Comparison of ENCODE assay signal across 15 mouse cellular contexts in genomic region chr19:6504656-6505045, GRCm38 (mm10). TPM values are rescaled to one million over a fixed set of nuclear protein-coding genes. Genes with fewer than 3 reads are reported as not detected.
DNase-seq lines count a peak whose midpoint lies in the region; ATAC-seq and TF ChIP-seq lines count a peak whose summit lies in the region.
"Had no signal": no experiment of that assay in that cellular context is flagged by ENCODE, and none has a peak within 500 bp of the region (broad histone marks: within the 10 kb centered on the region; RNA-seq: fewer than 3 reads in every experiment).

No protein-coding gene starts in this region.

- peaks cover 94% of the 10 kb centered on the region for H3K27me3 ChIP-seq in heart, embryonic 12.5 days (replicated peaks)
- H3K27me3 ChIP-seq in heart, embryonic 11.5 days (ENCODE audit: control insufficient read depth, insufficient read depth, low read length): peaks cover 89% of the 10 kb centered on the region
- H3K27me3 ChIP-seq in forebrain, postnatal 0 days (ENCODE audit: insufficient read depth, low read length): no peaks in the 10 kb centered on the region
- H3K27me3 ChIP-seq in neural tube, embryonic 14.5 days (ENCODE audit: control insufficient read depth, insufficient read depth, low read length): no peaks in the 10 kb centered on the region
- no peaks in the 10 kb centered on the region for H3K27me3 ChIP-seq in kidney, adult 2 months (replicated peaks; ENCODE audit: control insufficient read depth, insufficient read depth, low read length)

- peak overlapping the region; percentile 2; the same call in 1 of the 2 replicates for H3K4me2 ChIP-seq in heart, embryonic 12.5 days
- H3K4me2 ChIP-seq in heart, embryonic 11.5 days: no peak overlapping the region
- H3K4me2 ChIP-seq in forebrain, postnatal 0 days (ENCODE audit: low read depth): peak overlapping the region; percentile 86; the same call in 1 of the 2 replicates
- peak overlapping the region; percentile 77; the same call in 1 of the 2 replicates for H3K4me2 ChIP-seq in neural tube, embryonic 14.5 days (ENCODE audit: low read depth, low read length)
- H3K4me2 ChIP-seq: liver, embryonic 15.5 days had no signal

- H3K9me3 ChIP-seq in heart, embryonic 12.5 days (replicated peaks): no peaks in the 10 kb centered on the region
- H3K9me3 ChIP-seq in heart, embryonic 11.5 days (replicated peaks; ENCODE audit: control insufficient read depth, low read length): no peaks in the 10 kb centered on the region
- no peaks in the 10 kb centered on the region for H3K9me3 ChIP-seq in forebrain, postnatal 0 days (ENCODE audit: low read length)
- H3K9me3 ChIP-seq in neural tube, embryonic 14.5 days (ENCODE audit: control insufficient read depth, low read length): no peaks in the 10 kb centered on the region
- H3K9me3 ChIP-seq: liver, embryonic 15.5 days had no signal

- WGBS in heart, embryonic 12.5 days: 77% methylated on average over 12 of the region's 12 CpGs
- 77% methylated on average over 12 of the region's 12 CpGs for WGBS in heart, embryonic 11.5 days (ENCODE audit: insufficient replicate concordance)
- WGBS in forebrain, postnatal 0 days: 89% methylated on average over 12 of the region's 12 CpGs
- WGBS in neural tube, embryonic 14.5 days: 79% methylated on average over 12 of the region's 12 CpGs
- 76% methylated on average over 12 of the region's 12 CpGs for WGBS in kidney, adult 2 months

- no peak for DNase-seq in left cerebral cortex, adult 2 months (ENCODE audit: extremely low spot score in 1 of 2, low spot score in 2 of 2)
- DNase-seq in left cerebral cortex, postnatal 25 days (ENCODE audit: low spot score in 2 of 2): no peak
- no peak for DNase-seq in forebrain, postnatal 0 days
- no peak for DNase-seq in kidney, adult 2 months
- DNase-seq: gastrocnemius, postnatal 14 days; heart, adult 2 months; heart, postnatal 10 days had no signal

- no peaks in the 10 kb centered on the region for H3K36me3 ChIP-seq in heart, embryonic 12.5 days
- no peaks in the 10 kb centered on the region for H3K36me3 ChIP-seq in heart, embryonic 11.5 days (ENCODE audit: control insufficient read depth, insufficient read depth, low read length)
- peaks cover 42% of the 10 kb centered on the region for H3K36me3 ChIP-seq in forebrain, postnatal 0 days (ENCODE audit: insufficient read depth)
- peaks cover 28% of the 10 kb centered on the region for H3K36me3 ChIP-seq in neural tube, embryonic 14.5 days (ENCODE audit: control insufficient read depth, insufficient read depth, low read length)
- H3K36me3 ChIP-seq in kidney, adult 2 months (ENCODE audit: control insufficient read depth, insufficient read depth, low read length): no peaks in the 10 kb centered on the region
- H3K36me3 ChIP-seq: liver, embryonic 15.5 days had no signal

- H3K4me3 ChIP-seq in heart, embryonic 12.5 days: no peak overlapping the region
- H3K4me3 ChIP-seq in heart, embryonic 11.5 days (ENCODE audit: low read depth, low read length): no peak overlapping the region
- no peak overlapping the region for H3K4me3 ChIP-seq in left cerebral cortex, adult 2 months
- H3K4me3 ChIP-seq in forebrain, postnatal 0 days (ENCODE audit: low read depth, low read length): no peak overlapping the region
- no peak overlapping the region for H3K4me3 ChIP-seq in neural tube, embryonic 14.5 days (ENCODE audit: low read depth, low read length)
- no peak overlapping the region for H3K4me3 ChIP-seq in kidney, adult 2 months (ENCODE audit: insufficient read depth, low read depth, low read length)
- H3K4me3 ChIP-seq: heart, adult 2 months; liver, embryonic 15.5 days had no signal

- TF ChIP-seq CTCF in left cerebral cortex, adult 2 months (IDR thresholded peaks at IDR 0.05): no peak
- TF ChIP-seq CTCF in forebrain, postnatal 0 days (IDR thresholded peaks at IDR 0.05; ENCODE audit: low read depth): no peak
- no peak for TF ChIP-seq CTCF in kidney, adult 2 months (conservative IDR thresholded peaks at IDR 0.05; ENCODE audit: insufficient read depth, insufficient read length, low read depth, low read length)

- no peak for ATAC-seq in heart, embryonic 12.5 days (ENCODE audit: insufficient number of reproducible peaks, low FRiP score)
- ATAC-seq in heart, embryonic 11.5 days (replicated peaks; ENCODE audit: insufficient number of reproducible peaks, low FRiP score, low TSS enrichment): no peak
- no peak for ATAC-seq in forebrain, postnatal 0 days
- no peak for ATAC-seq in neural tube, embryonic 14.5 days (ENCODE audit: low read depth)

- no peak overlapping the region for H3K9ac ChIP-seq in heart, embryonic 12.5 days
- H3K9ac ChIP-seq in heart, embryonic 11.5 days (ENCODE audit: low read depth, low read length): no peak overlapping the region
- H3K9ac ChIP-seq in forebrain, postnatal 0 days: peak overlapping the region; percentile 73; the same call in 1 of the 2 replicates
- H3K9ac ChIP-seq in neural tube, embryonic 14.5 days (replicated peaks; ENCODE audit: low read depth, low read length): no peak overlapping the region
- H3K9ac ChIP-seq: liver, embryonic 15.5 days had no signal

- intact Hi-C loops in left cerebral cortex, adult 2 months (cut with DNase I): loop anchor here (1.0 kb wide), 2 partner anchors 17 to 27 kb away; no protein-coding TSS in a partner anchor
- intact Hi-C loops in left cerebral cortex, postnatal 25 days (cut with DNase I): loop anchor here (5.0 kb wide), 1 partner anchor 428 kb away; the partner anchor contains the start of gene Kcnk4

- H3K4me1 ChIP-seq in heart, embryonic 12.5 days (replicated peaks): peaks cover 19% of the 10 kb centered on the region
- peaks cover 6% of the 10 kb centered on the region; the same call in 1 of the 2 replicates for H3K4me1 ChIP-seq in heart, embryonic 11.5 days (ENCODE audit: control insufficient read depth, insufficient read depth, low read length)
- peaks cover 18% of the 10 kb centered on the region for H3K4me1 ChIP-seq in forebrain, postnatal 0 days (ENCODE audit: insufficient read depth)
- peaks cover 50% of the 10 kb centered on the region for H3K4me1 ChIP-seq in neural tube, embryonic 14.5 days (ENCODE audit: control insufficient read depth, insufficient read depth, low read length)
- H3K4me1 ChIP-seq in kidney, adult 2 months (ENCODE audit: control insufficient read depth, insufficient read depth, low read length): no peaks in the 10 kb centered on the region

- no peak for TF ChIP-seq POLR2A in kidney, adult 2 months (IDR thresholded peaks at IDR 0.05; ENCODE audit: low read depth, low read length)

- no peak overlapping the region for H3K27ac ChIP-seq in heart, embryonic 12.5 days (ENCODE audit: poor library complexity, severe bottlenecking)
- no peak overlapping the region for H3K27ac ChIP-seq in heart, embryonic 11.5 days (ENCODE audit: low read depth, low read length)
- peak overlapping the region; percentile 98 for H3K27ac ChIP-seq in left cerebral cortex, adult 2 months
- peak overlapping the region; percentile 93; the same call in 1 of the 2 replicates for H3K27ac ChIP-seq in forebrain, postnatal 0 days (ENCODE audit: low read depth, low read length)
- H3K27ac ChIP-seq in neural tube, embryonic 14.5 days (ENCODE audit: low read depth, low read length): peak overlapping the region; percentile 72; the same call in 1 of the 2 replicates
- no peak overlapping the region for H3K27ac ChIP-seq in kidney, adult 2 months (ENCODE audit: insufficient read depth, low read depth, low read length)
- H3K27ac ChIP-seq: heart, adult 2 months; kidney, postnatal 0 days; liver, embryonic 15.5 days; stomach, postnatal 0 days had no signal

RNA-seq across cellular contexts. Expression of gene Slc22a12, which starts 38.2 kb away (rescaled TPM):
- polyA plus RNA-seq in heart, embryonic 12.5 days (2016; fragmentation: Nextera tagmentation; extraction: Ambion mirVana): not detected in 2 replicates
- polyA plus RNA-seq in heart, embryonic 11.5 days (2014; fragmentation: Nextera tagmentation; extraction: Ambion mirVana): not detected in 2 replicates
- under 1 TPM in 1 of 2 experiments, not detected in 1; 0.68 TPM for total RNA-seq in left cerebral cortex, adult 2 months (2021)
- total RNA-seq in left cerebral cortex, postnatal 25 days (2021): under 1 TPM; 0.18 to 0.21 TPM
- not detected in 2 replicates for total RNA-seq in forebrain, postnatal 0 days (2014; rRNA removed)
- 0.15 and 0.40 TPM in 2 replicates for polyA plus RNA-seq in forebrain, postnatal 0 days (2015; fragmentation: Nextera tagmentation; extraction: Ambion mirVana)
- polyA plus RNA-seq in neural tube, embryonic 14.5 days (2014; fragmentation: Nextera tagmentation; extraction: Ambion mirVana): 0.11 TPM in 1 of 2 replicates, not detected in the other
- polyA plus RNA-seq in kidney, adult 2 months (2012; rRNA removed): 1,526 and 1,915 TPM in 2 replicates
- total RNA-seq: gastrocnemius, postnatal 14 days; heart, adult 2 months; heart, postnatal 10 days had no signal
- polyA plus RNA-seq: heart, adult 2 months; intestine, embryonic 14.5 days; limb, embryonic 14.5 days; liver, embryonic 15.5 days; stomach, postnatal 0 days had no signal

Comparison
In these comparisons a context has a peak if more than half of its experiments do, and no peak if none do; other contexts are left out.
1. H3K27ac ChIP-seq: peak in left cerebral cortex, adult 2 months (single experiment), forebrain, postnatal 0 days (single experiment) and neural tube, embryonic 14.5 days (single experiment); none in heart, embryonic 12.5 days (single experiment), heart, embryonic 11.5 days (single experiment) and kidney, adult 2 months (single experiment).
2. RNA of gene Slc22a12, which starts 38.2 kb away (polyA plus RNA-seq): 1,526 to 1,915 TPM in kidney, adult 2 months; 0.15 to 0.40 TPM in forebrain, postnatal 0 days, 0.11 TPM in neural tube, embryonic 14.5 days, not detected in heart, embryonic 12.5 days and not detected in heart, embryonic 11.5 days; every median in the first group is over 1,000 times any median in the second.